Mouse (Mus musculus) brain, embryonic 14.5 days (tissue): ENCODE measurements at regions not wholly inside any gene's neighbourhood (a gene's known extent, or its start where the extent isn't known, plus 50 kb on each side); places are given as distances from the start of the nearest gene placed in this dataset.
A peak's percentile ranks its signal among the peaks of the same experiment; 100 is the strongest.

Experiments
- DNase-seq: peaks from one replicate; pipeline ENCODE4 v3.0.0-alpha.2; 2011; ENCODE audit warnings: low read depth
- CTCF ChIP-seq: fragments of 200-500 bp; IDR thresholded peaks from 2 replicates; pipeline ENCODE4 v1.5.1; 2012; ENCODE audit warnings: inconsistent platforms, mild to moderate bottlenecking, moderate library complexity, borderline replicate concordance; ENCODE audit not compliant: insufficient read depth, insufficient read length; ENCODE audit errors: extremely low read depth
- POLR2A ChIP-seq: fragments of 200-500 bp; IDR thresholded peaks from 2 replicates; pipeline ENCODE4 v1.6.1; 2012; ENCODE audit warnings: mild to moderate bottlenecking, inconsistent platforms, borderline replicate concordance; ENCODE audit not compliant: poor library complexity, insufficient read depth, insufficient read length, severe bottlenecking; ENCODE audit errors: extremely low read depth

DNA sequence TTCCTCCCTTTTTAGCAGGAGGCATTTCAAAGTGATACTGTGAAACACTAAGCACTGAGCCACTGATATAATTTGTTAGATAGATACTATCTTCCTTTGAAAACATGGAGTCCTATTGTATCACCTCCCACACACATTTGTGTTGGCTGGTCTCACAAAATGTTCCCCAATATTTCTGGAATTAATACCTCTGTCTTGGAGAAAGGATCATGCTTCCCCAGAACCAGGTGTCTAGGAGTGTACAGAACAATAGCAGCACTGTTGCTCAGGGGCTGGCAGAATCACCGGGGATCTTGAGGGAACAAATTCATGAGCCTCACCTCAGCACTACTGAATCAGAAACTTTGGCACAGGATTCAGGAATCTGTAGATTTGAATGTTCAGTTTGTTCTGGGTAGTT lies 277.5 kb downstream of the Aldoart1 start:
- TF ChIP-seq POLR2A (no peak), CTCF (no peak)
- DNase-seq = no peak

DNA sequence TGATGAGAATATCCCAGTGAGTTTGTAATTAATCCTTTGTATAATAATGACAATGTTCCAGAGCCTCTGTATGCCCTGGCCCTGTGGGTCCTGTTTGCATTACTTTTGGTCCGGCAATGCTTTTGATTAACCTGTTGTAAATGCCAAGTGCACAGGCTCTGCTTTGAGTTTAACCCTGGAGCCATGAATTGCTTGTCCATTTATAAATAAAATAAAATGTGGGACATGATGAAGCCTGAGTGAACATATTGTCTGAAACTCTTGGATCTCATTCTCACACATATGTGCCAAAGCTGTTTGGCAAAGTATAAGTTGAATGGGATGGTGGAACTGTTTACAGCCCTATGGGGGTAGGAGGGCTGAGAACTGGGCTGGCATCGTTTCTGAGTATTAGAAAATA lies 280.5 kb downstream of the Aldoart1 start:
- TF ChIP-seq CTCF = no peak
- no peak for TF ChIP-seq POLR2A
- peak; percentile 87 for DNase-seq

DNA sequence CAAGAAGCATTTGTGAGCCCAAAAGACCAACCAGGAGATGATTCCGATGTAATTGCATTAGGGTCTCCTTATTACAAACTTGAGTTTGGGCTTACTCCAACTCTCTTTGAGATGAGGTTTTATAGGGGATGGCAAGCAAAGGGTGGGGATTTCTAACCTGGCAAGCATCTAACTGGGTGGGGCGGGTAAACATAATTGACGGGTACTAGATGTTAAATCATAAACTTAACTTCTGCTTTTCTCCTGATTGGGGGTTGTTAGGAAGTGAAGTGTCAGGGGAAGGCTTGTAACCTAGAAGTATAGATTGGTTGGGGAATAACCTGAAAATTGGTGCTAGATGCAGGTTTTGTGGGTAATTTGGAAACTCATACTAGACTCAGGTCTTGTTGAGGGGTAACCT lies 287.2 kb downstream of the Aldoart1 start:
- TF ChIP-seq CTCF (no peak), POLR2A (no peak)
- DNase-seq = no peak

DNA sequence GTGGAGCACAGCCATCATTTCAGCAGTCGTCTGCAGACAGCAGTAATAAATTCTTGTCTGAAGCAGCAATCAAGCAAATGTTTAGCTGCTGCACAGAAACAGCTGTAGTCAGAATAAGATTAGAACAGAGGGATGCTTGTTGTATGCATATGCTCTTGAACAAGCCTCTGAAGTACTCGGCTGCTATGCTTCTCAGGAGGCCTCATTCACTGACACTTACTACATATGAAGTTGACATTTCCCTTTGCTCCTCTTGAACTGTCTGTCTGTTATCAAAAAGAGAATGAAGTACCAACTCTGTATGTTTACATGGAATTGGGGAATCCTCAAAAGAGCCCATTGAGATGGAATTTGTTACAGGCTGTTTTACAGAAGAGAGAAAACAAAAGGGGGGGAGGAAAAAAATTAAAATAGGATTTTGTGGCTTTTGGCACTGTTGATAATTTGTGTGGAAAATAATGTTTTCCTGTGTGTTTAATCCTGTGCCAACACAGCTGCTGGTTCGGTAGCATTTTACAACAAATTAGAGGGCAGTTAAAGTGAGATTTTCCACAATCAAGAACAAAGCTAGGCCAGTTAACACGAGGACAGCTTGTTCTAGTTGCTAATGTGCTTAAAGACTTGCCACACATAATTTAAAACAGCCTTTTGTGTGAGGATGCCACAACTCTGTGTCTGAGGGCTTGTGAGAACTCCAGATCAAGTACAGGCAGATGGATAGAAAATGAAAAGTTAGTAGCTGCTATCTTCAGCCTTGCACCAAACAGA lies 289.3 kb downstream of the Aldoart1 start:
- peak; percentile 83 for DNase-seq
- no peak for TF ChIP-seq CTCF
- TF ChIP-seq POLR2A = no peak

DNA sequence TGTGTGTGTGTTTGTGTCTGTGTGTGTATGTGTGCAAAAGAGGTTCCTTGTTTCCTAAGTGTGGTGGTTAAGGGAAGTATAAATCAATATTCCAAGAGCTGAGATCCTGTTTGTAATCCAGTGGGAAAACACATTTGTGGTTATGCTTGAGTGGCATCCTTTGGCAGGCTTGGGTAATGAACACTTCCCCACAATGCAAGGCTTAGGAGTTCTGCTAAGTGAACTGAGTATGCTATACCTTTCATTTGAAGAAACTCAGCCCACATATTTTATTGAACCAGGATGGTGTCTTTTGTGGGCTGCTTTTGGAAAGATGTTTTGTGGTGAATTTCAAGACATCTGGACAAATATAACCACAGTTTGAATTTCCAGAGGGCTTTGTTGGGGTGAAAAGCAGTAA lies 298.2 kb downstream of the Aldoart1 start:
- no peak for TF ChIP-seq POLR2A
- no peak for TF ChIP-seq CTCF
- DNase-seq = no peak

DNA sequence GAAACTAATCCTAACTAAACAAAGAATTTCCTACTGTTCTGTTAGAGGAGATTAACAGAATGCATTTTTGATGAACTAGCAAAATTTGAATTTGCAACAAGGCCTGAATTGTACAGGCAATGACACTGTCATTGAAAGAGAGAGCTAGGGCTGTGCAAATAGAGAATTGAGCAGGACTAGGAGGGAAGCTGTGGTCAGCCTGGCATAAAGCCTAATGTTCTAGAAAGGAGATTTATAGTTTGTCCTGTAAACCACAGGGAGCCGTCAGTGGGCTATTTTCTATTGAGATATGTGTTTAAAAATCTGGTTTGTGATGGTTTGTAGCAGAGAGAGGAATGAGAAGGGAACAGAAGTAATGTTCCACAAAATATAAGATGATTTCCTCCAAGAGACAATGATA lies 317.9 kb downstream of the Aldoart1 start:
- TF ChIP-seq POLR2A (no peak), CTCF (no peak)
- DNase-seq = peak; percentile 45

DNA sequence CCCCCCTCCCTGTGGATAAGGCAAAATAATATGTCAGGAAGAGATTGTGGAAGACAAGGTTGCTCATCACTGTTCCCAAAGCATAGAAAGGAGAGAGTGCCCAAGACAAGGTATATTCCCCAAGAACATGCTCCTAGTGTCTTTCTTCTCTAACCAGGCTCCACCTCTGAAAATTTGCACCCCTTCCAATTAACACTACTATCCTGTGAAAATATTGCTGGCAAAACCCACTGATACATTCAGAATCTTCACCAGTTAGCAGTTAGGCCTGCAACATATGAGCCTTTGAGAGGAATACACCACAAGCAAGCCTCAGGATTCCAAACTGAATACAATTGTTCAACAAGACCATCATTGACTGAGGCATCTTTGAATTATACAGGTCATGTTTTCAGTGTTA lies 323.9 kb upstream of the Tle1 start:
- DNase-seq = peak; percentile 75
- no peak for TF ChIP-seq POLR2A
- TF ChIP-seq CTCF = no peak

DNA sequence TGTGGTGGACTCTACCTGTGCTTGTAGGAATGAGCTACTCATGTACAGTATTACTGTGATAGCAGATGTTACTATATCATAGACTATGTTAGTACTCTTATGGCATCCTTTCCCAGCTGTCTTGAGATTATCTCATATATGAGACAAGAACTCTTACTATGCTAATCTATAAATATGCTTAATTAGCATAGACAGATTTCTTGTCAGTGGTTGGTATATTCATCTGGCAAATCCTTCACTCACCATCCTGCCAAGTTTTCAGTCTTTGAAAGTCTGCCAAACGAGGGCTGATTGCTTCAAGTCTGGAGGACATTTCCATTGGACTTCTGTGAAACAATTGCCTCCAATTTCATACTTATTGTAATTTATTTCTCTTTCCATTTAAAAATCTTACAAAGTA lies 323.4 kb upstream of the Tle1 start:
- DNase-seq = peak; percentile 93
- TF ChIP-seq POLR2A = no peak
- no peak for TF ChIP-seq CTCF

DNA sequence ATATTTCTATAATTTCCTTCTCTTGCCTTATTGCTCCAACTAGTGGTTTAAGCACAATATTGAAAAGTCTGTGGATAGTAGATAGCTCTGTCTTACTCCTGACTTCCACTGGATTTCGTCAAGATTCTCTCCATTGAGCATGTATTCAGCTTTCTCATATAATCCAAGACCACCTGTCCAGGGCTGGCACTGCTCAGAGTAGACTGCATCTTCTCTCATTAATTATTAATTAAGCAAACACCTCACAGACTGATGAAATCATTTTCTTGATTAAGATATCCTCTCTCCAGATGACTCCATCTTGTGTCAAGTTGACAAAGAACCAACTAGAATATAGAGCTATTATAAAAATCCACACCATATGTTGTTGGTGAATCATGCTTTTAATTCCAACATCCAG lies 310.5 kb upstream of the Tle1 start:
- TF ChIP-seq CTCF = no peak
- TF ChIP-seq POLR2A = no peak
- peak; percentile 74 for DNase-seq

DNA sequence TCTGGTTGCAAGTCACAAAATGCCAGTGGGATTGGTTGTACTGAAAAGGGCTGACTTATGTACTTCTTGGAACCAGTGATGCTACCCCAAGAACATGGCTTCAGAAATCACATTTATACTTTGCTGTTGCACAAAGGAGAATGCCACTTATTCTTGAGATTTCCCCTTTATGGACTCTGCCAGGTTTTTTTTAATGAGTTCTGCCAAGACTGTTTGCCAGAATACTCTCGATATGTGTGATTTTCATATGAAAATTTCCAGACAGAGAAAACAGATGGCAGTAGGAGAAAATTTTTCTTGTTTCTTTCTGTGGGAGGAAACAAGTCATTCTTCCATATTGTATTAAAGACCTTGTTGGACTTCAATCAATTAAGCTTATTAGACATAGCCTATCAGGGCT lies 281.0 kb upstream of the Tle1 start:
- DNase-seq = peak; percentile 77
- TF ChIP-seq POLR2A = no peak
- no peak for TF ChIP-seq CTCF

DNA sequence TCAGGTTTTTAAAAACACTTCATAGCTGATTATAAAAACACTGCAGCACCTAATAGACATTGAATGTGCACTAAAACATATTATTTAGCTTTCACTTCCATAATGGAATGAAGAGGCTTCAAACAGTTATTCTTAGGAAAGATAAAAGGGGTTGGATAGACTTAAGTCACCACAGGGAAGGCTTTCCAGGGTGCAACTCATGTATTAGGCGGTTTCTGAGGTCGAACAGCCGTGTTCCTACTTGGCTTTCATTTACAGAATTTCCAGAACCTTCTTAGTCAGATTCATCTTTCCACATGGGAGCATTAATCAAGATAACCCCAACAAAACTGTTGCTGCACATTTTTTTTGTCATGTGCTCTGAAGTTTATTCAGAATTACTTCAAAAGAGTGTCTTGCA lies 279.8 kb upstream of the Tle1 start:
- peak; percentile 4 for DNase-seq
- TF ChIP-seq CTCF (no peak), POLR2A (no peak)

DNA sequence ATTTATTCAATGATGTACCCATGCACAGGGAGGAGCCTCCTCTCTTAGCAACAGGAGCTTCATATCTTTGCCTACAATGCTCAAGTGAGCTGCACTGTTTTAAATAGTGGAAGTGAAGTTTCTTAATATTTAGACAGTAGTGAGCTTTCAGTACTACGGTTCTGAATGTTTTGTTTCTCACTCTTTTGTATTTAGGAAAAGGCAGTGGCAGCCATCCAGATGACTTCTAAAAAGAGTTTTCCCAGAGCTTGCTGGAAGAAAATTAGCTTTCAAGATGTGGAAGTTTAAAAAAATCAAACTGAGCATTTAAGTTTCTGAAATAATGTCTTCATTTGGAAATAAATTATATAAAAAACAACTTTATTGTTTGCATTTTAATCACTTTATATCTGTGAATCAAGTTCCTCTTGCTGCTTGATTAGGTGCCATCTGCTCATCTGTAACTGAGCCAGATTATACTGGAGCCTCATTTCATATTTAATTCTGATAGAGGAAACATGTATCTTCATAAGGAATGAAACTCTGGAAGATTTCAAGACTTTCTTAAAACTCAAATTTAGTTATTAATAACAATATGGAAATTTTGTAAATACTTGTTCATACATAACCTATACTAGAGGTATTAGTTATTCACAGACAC lies 268.6 kb upstream of the Tle1 start:
- peak; percentile 80 for DNase-seq
- TF ChIP-seq POLR2A = no peak
- no peak for TF ChIP-seq CTCF
